Mouse (Mus musculus) left cerebral cortex, adult 11 months (tissue): Measurements from ENCODE around the gene Dop1a.
"Not testable (repeated sequence)": the region's sequence is repeated elsewhere in the genome, so short reads cannot be mapped to it uniquely, and the experiment has no call there.

Experiments
- DNase-seq: peaks from one replicate; pipeline ENCODE4 v3.0.0; 2022; ENCODE audit warnings: low spot score

Dop1a gene

GRCm38 (mm10) chr9:86575178-86575577 is 108.2 kb downstream of the Dop1a start:
- DNase-seq, result no peak

GRCm38 (mm10) chr9:86579657-86580056 is 112.7 kb downstream of the Dop1a start:
- DNase-seq, result no peak

GRCm38 (mm10) chr9:86583740-86584139 is 116.8 kb downstream of the Dop1a start:
- peak; percentile 61 for DNase-seq

- DNase-seq, result no peak
These were observed 120.3 kb downstream of the Dop1a start for GRCm38 (mm10) chr9:86587019-86587795.

GRCm38 (mm10) chr9:86592676-86593668 is 126.0 kb downstream of the Dop1a start:
- no peak for DNase-seq

- DNase-seq, result not testable (repeated sequence)
These were observed 127.4 kb downstream of the Dop1a start for GRCm38 (mm10) chr9:86594357-86594767.

- not testable (repeated sequence) for DNase-seq
These were observed 130.0 kb downstream of the Dop1a start for GRCm38 (mm10) chr9:86596983-86597382.

- DNase-seq, result no peak
These were observed 132.9 kb downstream of the Dop1a start for GRCm38 (mm10) chr9:86599723-86600303.
